Mouse (Mus musculus) MEL (cell line): ENCODE results near the gene 1700001C19Rik.

Experiments
- CTCF ChIP-seq, 3 experiments: IDR thresholded peaks in 2 of 3; conservative IDR thresholded peaks in 1 of 3; 2 replicates each; pipeline ENCODE4 v1.5.1; 2011 to 2012; ENCODE audit warnings: low read length in 3 of 3, low read depth in 2 of 3, mild to moderate bottlenecking in 2 of 3, improper control_type of control experiment in 1 of 3, inconsistent platforms in 1 of 3, mixed read lengths in 1 of 3, moderate library complexity in 1 of 3; ENCODE audit not compliant: control insufficient read depth in 1 of 3, insufficient read depth in 1 of 3, poor library complexity in 1 of 3, severe bottlenecking in 1 of 3
- E2F4 ChIP-seq: IDR thresholded peaks from 2 replicates; pipeline ENCODE4 v1.6.1; 2011; ENCODE audit warnings: low read depth, low read length, improper control_type of control experiment, borderline replicate concordance
- JUND ChIP-seq: IDR thresholded peaks from 2 replicates; pipeline ENCODE4 v1.6.1; 2011; ENCODE audit warnings: low read depth, mild to moderate bottlenecking, improper control_type of control experiment, low read length
- MAFK ChIP-seq: IDR thresholded peaks from 2 replicates; pipeline ENCODE4 v1.6.1; 2011; ENCODE audit warnings: low read depth, mild to moderate bottlenecking, low read length, improper control_type of control experiment, borderline replicate concordance
- NELFE ChIP-seq: IDR thresholded peaks from 2 replicates; pipeline ENCODE4 v1.6.1; 2011; ENCODE audit warnings: low read depth, low read length, improper control_type of control experiment
- NRF1 ChIP-seq: IDR thresholded peaks from 2 replicates; pipeline ENCODE4 v1.6.1; 2014; ENCODE audit warnings: low read depth, mild to moderate bottlenecking, inconsistent platforms, low read length, improper control_type of control experiment, moderate library complexity; ENCODE audit not compliant: poor library complexity, insufficient read depth, severe bottlenecking
- POLR2A ChIP-seq, 2 experiments: IDR thresholded peaks; 2 replicates each; pipeline ENCODE4 v1.6.1; 2011 to 2012; ENCODE audit warnings: low read length in 2 of 2, mild to moderate bottlenecking in 2 of 2, control low read depth in 1 of 2, improper control_type of control experiment in 1 of 2, low read depth in 1 of 2, moderate library complexity in 1 of 2; ENCODE audit not compliant: control insufficient read depth in 1 of 2, insufficient read depth in 1 of 2, poor library complexity in 1 of 2
- POLR2AphosphoS5 ChIP-seq: IDR thresholded peaks from 2 replicates; pipeline ENCODE4 v1.6.1; 2012; ENCODE audit warnings: low read depth, borderline replicate concordance, mild to moderate bottlenecking, inconsistent platforms, low read length, moderate library complexity, mixed read lengths
- RAD21 ChIP-seq: IDR thresholded peaks from 2 replicates; pipeline ENCODE4 v1.6.1; 2011; ENCODE audit warnings: mild to moderate bottlenecking, low read depth, low read length, improper control_type of control experiment
- TBP ChIP-seq: IDR thresholded peaks from 2 replicates; pipeline ENCODE4 v1.8.0; 2011; ENCODE audit warnings: low read depth, low read length, improper control_type of control experiment
- USF1 ChIP-seq: IDR thresholded peaks from 2 replicates; pipeline ENCODE4 v1.6.1; 2014; ENCODE audit warnings: low read depth, mild to moderate bottlenecking, inconsistent platforms, low read length, improper control_type of control experiment, moderate library complexity
- ZMIZ1 ChIP-seq: IDR thresholded peaks from 2 replicates; pipeline ENCODE4 v1.6.1; 2012; ENCODE audit warnings: low read depth, mild to moderate bottlenecking, inconsistent platforms, low read length, improper control_type of control experiment, moderate library complexity

DNA sequence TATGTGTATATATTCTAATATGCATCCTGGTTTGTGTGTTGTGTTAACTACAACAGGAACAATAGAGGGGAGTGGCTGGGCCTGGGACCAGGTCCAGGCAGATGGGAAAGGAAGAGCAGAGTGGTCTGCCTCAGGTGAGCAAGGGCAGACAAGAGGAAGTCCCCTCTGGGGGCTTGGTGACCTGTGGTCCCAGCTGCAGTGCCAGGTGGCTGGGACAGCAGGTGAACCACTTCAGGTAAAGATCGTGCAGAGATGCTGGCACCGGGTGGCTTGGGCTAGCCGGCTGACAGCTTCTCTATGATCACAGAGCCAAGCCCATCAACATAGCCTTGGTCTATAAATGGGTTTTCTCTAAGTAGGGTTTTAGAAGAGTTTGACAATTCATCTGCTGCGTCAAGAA is 32.9 kb upstream of the 1700001C19Rik start:
- TF ChIP-seq ZMIZ1 (no peak), JUND (no peak), POLR2A (IDR thresholded peaks at IDR 0.05; ENCODE audit: control insufficient read depth in 1 of 2, insufficient read depth in 1 of 2, low read depth in 1 of 2, low read length in 2 of 2, poor library complexity in 1 of 2) (no peak), NRF1 (no peak), CTCF (IDR thresholded peaks at IDR 0.05 in 2 of 3, conservative IDR thresholded peaks at IDR 0.05 in 1 of 3; ENCODE audit: control insufficient read depth in 1 of 3, insufficient read depth in 1 of 3, low read depth in 2 of 3, low read length in 3 of 3, poor library complexity in 1 of 3, severe bottlenecking in 1 of 3) (no peak), MAFK (no peak), TBP (no peak), NELFE (no peak), POLR2AphosphoS5 (no peak), E2F4 (no peak), RAD21 (no peak), USF1 (no peak)
